Mouse (Mus musculus) thymus, adult 2 months (tissue): Measurements from ENCODE around the gene 2310022A10Rik. TPM values are rescaled to one million over a fixed set of nuclear protein-coding genes. Genes with fewer than 3 reads are reported as not detected.

Experiments used
- DNase-seq: peaks from one replicate; pipeline ENCODE4 v3.0.0; 2021
- H3K27ac ChIP-seq: fragments of 200-500 bp; 2 replicates; pipeline ENCODE4 v1.5.1; 2012; ENCODE audit warnings: low read length, control low read depth; ENCODE audit not compliant: control insufficient read depth, insufficient read depth
- H3K27me3 ChIP-seq: fragments of 200-500 bp; 2 replicates; pipeline ENCODE4 v1.6.1; 2012; ENCODE audit warnings: mild to moderate bottlenecking, low read length, moderate library complexity, mixed read lengths; ENCODE audit not compliant: control insufficient read depth, insufficient read depth
- H3K36me3 ChIP-seq: fragments of 200-500 bp; 2 replicates; pipeline ENCODE4 v1.6.1; 2012; ENCODE audit warnings: mild to moderate bottlenecking, low read length, moderate library complexity; ENCODE audit not compliant: control insufficient read depth, insufficient read depth
- H3K4me1 ChIP-seq: fragments of 200-500 bp; replicated peaks from 2 replicates; pipeline ENCODE4 v1.6.1; 2012; ENCODE audit warnings: low read length; ENCODE audit not compliant: control insufficient read depth, insufficient read depth
- H3K4me3 ChIP-seq: fragments of 200-500 bp; 2 replicates; pipeline ENCODE4 v1.5.1; 2012; ENCODE audit warnings: mild to moderate bottlenecking, low read length, control low read depth, moderate library complexity; ENCODE audit not compliant: control insufficient read depth, insufficient read depth
- CTCF ChIP-seq: fragments of 200-500 bp; IDR thresholded peaks from 2 replicates; pipeline ENCODE4 v1.5.1; 2012; ENCODE audit warnings: mild to moderate bottlenecking, control low read depth, low read length, moderate library complexity, borderline replicate concordance; ENCODE audit not compliant: control insufficient read depth, poor library complexity, insufficient read depth; ENCODE audit errors: extremely low read depth
- POLR2A ChIP-seq: fragments of 200-500 bp; IDR thresholded peaks from 2 replicates; pipeline ENCODE4 v1.6.1; 2012; ENCODE audit warnings: mild to moderate bottlenecking, low read length, control low read depth, moderate library complexity; ENCODE audit not compliant: control insufficient read depth, poor library complexity, insufficient read depth; ENCODE audit errors: extremely low read depth
- WGBS: fragments of 180-500 bp; shearing (Covaris S2); methylation state at CpG from one replicate; pipeline ENCODE4 v1.1.7; 2018; 5-methylcytosine and 5-hydroxymethylcytosine counted together
- polyA plus RNA-seq: library from polyadenylated mRNA; depleted of rRNA; stranded (reverse); fragments of >200 nt; gene quantifications from 2 replicates; pipeline ENCODE4 v1.2.3, GENCODE M21; 2012

Gene 2310022A10Rik
- polyA plus RNA-seq, 1 experiment, result 58.1 TPM

GRCm38 (mm10) chr7:27530937-27531336 is 22.1 kb upstream of the 2310022A10Rik start:
- H3K4me1 ChIP-seq, result no peaks in the 10 kb centered on the region
- H3K36me3 ChIP-seq, result peaks cover 39% of the 10 kb centered on the region
- no peak overlapping the region for H3K27ac ChIP-seq
- no peaks in the 10 kb centered on the region for H3K27me3 ChIP-seq
- H3K4me3 ChIP-seq, result no peak overlapping the region
- WGBS, result 94% methylated on average over 3 of the region's 3 CpGs
- TF ChIP-seq CTCF (0 out of 2 replicates have a peak, but pooled peaks have one; percentile 26), POLR2A (no peak)
- DNase-seq, result no peak

GRCm38 (mm10) chr7:27531707-27532106 is 21.3 kb upstream of the 2310022A10Rik start:
- Histone ChIP-seq H3K27me3 (no peaks in the 10 kb centered on the region), H3K4me1 (no peaks in the 10 kb centered on the region), H3K36me3 (peaks cover 45% of the 10 kb centered on the region), H3K27ac (no peak overlapping the region), H3K4me3 (no peak overlapping the region)
- TF ChIP-seq CTCF, result no peak
- no peak for TF ChIP-seq POLR2A
- no peak for DNase-seq
- 95% methylated on average over 10 of the region's 10 CpGs for WGBS

- Histone ChIP-seq H3K4me1 (no peaks in the 10 kb centered on the region), H3K27ac (no peak overlapping the region), H3K4me3 (no peak overlapping the region), H3K36me3 (peaks cover 53% of the 10 kb centered on the region), H3K27me3 (no peaks in the 10 kb centered on the region)
- TF ChIP-seq CTCF, result no peak
- TF ChIP-seq POLR2A, result no peak
- 99% methylated on average over 9 of the region's 9 CpGs for WGBS
- no peak for DNase-seq
Measured at GRCm38 (mm10) chr7:27532480-27533050, 20.5 kb upstream of the 2310022A10Rik start.

GRCm38 (mm10) chr7:27535386-27535785 is 17.6 kb upstream of the 2310022A10Rik start:
- Histone ChIP-seq H3K27ac (no peak overlapping the region), H3K27me3 (no peaks in the 10 kb centered on the region), H3K36me3 (peaks cover 60% of the 10 kb centered on the region), H3K4me3 (no peak overlapping the region), H3K4me1 (0 out of 2 replicates have a peak, but pooled peaks cover 2% of the 10 kb centered on the region)
- TF ChIP-seq POLR2A, result no peak
- 88% methylated on average over 2 of the region's 2 CpGs for whole genome bisulfite sequencing
- no peak for DNase-seq

- no peak for DNase-seq
- WGBS, result 88% methylated on average over 6 of the region's 6 CpGs
Measured at GRCm38 (mm10) chr7:27536618-27537017, 16.4 kb upstream of the 2310022A10Rik start.

GRCm38 (mm10) chr7:27537998-27538397 is 15.0 kb upstream of the 2310022A10Rik start:
- no peaks in the 10 kb centered on the region for H3K27me3 ChIP-seq
- 93% methylated on average over 8 of the region's 8 CpGs for WGBS
- H3K4me3 ChIP-seq, result no peak overlapping the region

More at GRCm38 (mm10) chr7:27536618-27537017, 16.4 kb upstream of the 2310022A10Rik start:
- TF ChIP-seq CTCF (no peak), POLR2A (no peak)
- H3K4me3 ChIP-seq, result no peak overlapping the region
- H3K27me3 ChIP-seq, result no peaks in the 10 kb centered on the region
- peaks cover 58% of the 10 kb centered on the region for H3K36me3 ChIP-seq
- H3K4me1 ChIP-seq, result peaks cover 12% of the 10 kb centered on the region
- no peak overlapping the region for H3K27ac ChIP-seq

GRCm38 (mm10) chr7:27538797-27539196 is 14.2 kb upstream of the 2310022A10Rik start:
- TF ChIP-seq POLR2A (no peak), CTCF (no peak)
- Histone ChIP-seq H3K4me1 (peaks cover 21% of the 10 kb centered on the region), H3K36me3 (peaks cover 37% of the 10 kb centered on the region), H3K4me3 (no peak overlapping the region), H3K27ac (no peak overlapping the region), H3K27me3 (no peaks in the 10 kb centered on the region)
- WGBS, result 96% methylated on average over 2 of the region's 2 CpGs
- no peak for DNase-seq

More at GRCm38 (mm10) chr7:27537998-27538397, 15.0 kb upstream of the 2310022A10Rik start:
- TF ChIP-seq CTCF (no peak), POLR2A (no peak)
- peaks cover 45% of the 10 kb centered on the region for H3K36me3 ChIP-seq
- H3K27ac ChIP-seq, result no peak overlapping the region
- peaks cover 19% of the 10 kb centered on the region for H3K4me1 ChIP-seq
- DNase-seq, result no peak
